Mouse (Mus musculus) midbrain, embryonic 11.5 days (tissue): Measurements from ENCODE around the gene Tpst1. TPM values are rescaled to one million over a fixed set of nuclear protein-coding genes. Genes with fewer than 3 reads are reported as not detected.

ENCODE experiments used
- ATAC-seq: fragments of 200-750 bp; cut with Nextera tagmentation; 2 replicates; pipeline ENCODE4 v1.8.0; 2017; ENCODE audit warnings: moderate TSS enrichment, moderate library complexity; ENCODE audit not compliant: low FRiP score
- DNase-seq: peaks from one replicate; pipeline ENCODE4 v3.0.0; 2015; ENCODE audit warnings: low spot score; ENCODE audit errors: missing footprints
- H3K27ac ChIP-seq: fragments of 300-500 bp; sonication (generic); 2 replicates; pipeline ENCODE4 v1.5.1; 2014; ENCODE audit warnings: low read depth, low read length
- H3K27me3 ChIP-seq: fragments of 300-500 bp; sonication (generic); 2 replicates; pipeline ENCODE4 v1.6.1; 2014; ENCODE audit warnings: mild to moderate bottlenecking, low read length, moderate library complexity, mixed read lengths; ENCODE audit not compliant: control insufficient read depth, insufficient read depth
- H3K36me3 ChIP-seq: fragments of 300-500 bp; sonication (generic); 2 replicates; pipeline ENCODE4 v1.6.1; 2014; ENCODE audit warnings: mild to moderate bottlenecking, low read length, moderate library complexity, mixed read lengths; ENCODE audit not compliant: control insufficient read depth, insufficient read depth
- H3K4me1 ChIP-seq: fragments of 300-500 bp; sonication (generic); 2 replicates; pipeline ENCODE4 v1.6.1; 2014; ENCODE audit warnings: low read length; ENCODE audit not compliant: control insufficient read depth, insufficient read depth
- H3K4me2 ChIP-seq: fragments of 300-500 bp; sonication (generic); 2 replicates; pipeline ENCODE4 v1.6.1; 2014; ENCODE audit warnings: mild to moderate bottlenecking, moderate library complexity
- H3K4me3 ChIP-seq: fragments of 300-500 bp; sonication (generic); 2 replicates; pipeline ENCODE4 v1.5.1; 2014; ENCODE audit warnings: low read depth, low read length
- H3K9ac ChIP-seq: fragments of 300-500 bp; sonication (generic); 2 replicates; pipeline ENCODE4 v1.6.1; 2014; ENCODE audit warnings: low read length
- H3K9me3 ChIP-seq: fragments of 300-500 bp; sonication (generic); 2 replicates; pipeline ENCODE4 v1.6.1; 2016; ENCODE audit warnings: low read length; ENCODE audit not compliant: control insufficient read depth
- WGBS: fragments of 180-500 bp; shearing (Covaris S2); extraction: QIAGEN DNeasy Blood & Tissue Kit; methylation state at CpG from one replicate; pipeline ENCODE4 v1.1.7; 2014; 5-methylcytosine and 5-hydroxymethylcytosine counted together
- polyA plus RNA-seq: library from polyadenylated mRNA; unstranded; fragments of >200 nt; fragmentation: Nextera tagmentation; extraction: Ambion mirVana; gene quantifications from 2 replicates; pipeline ENCODE4 v1.2.1, GENCODE M21; 2014

Gene Tpst1
- polyA plus RNA-seq, 1 experiment from 2014 or later, result 64.7 TPM

DNA sequence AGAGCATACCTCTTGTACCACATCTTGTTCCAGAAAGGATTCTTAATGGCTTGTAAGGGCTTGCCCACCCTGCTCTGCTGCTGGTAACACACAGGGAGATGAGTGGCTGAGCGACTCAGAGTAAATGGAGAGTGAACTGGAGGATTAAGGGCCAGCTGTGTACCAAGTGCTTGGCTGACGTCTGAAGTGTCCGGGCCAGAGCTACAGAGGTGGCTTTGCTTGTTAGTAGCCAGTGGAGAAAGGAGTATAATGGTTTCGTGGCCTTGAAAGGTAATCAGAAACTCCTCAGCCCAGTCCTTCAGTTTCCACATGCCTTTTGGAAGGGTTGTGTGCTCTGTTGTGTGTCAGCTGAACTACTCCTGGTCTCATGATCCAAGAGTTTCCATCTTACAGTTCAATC is 104.7 kb downstream of the Tpst1 start:
- Histone ChIP-seq H3K9ac (no peak overlapping the region), H3K4me1 (peaks cover 3% of the 10 kb centered on the region; the same call in 1 of the 2 replicates), H3K4me2 (no peak overlapping the region), H3K27me3 (no peaks in the 10 kb centered on the region), H3K27ac (no peak overlapping the region), H3K4me3 (no peak overlapping the region), H3K9me3 (no peaks in the 10 kb centered on the region), H3K36me3 (no peaks in the 10 kb centered on the region)
- no peak for ATAC-seq
- no peak for DNase-seq
- WGBS, result 55% methylated on average over 4 of the region's 4 CpGs

DNA sequence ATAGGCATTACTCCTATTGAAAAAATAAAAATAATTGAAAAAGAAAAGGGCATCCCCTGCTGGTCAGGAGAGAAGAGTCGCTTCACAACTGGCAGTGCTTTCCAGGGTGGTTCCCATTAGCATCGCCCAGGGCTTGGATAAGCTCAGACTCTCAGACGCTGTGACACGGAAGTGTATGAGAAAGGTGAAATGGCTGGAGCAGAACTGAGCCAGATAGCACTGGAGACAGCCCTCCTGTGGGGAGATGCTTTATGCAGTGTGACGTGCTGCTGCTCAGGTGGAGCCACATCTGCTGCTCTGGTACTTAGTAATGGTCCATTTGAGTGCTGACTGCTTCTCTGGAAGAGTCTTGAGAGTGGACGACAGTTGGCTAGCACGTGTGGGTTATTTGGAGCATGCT is 107.2 kb downstream of the Tpst1 start:
- H3K36me3 ChIP-seq, result no peaks in the 10 kb centered on the region
- H3K9me3 ChIP-seq, result no peaks in the 10 kb centered on the region
- H3K4me1 ChIP-seq, result no peaks in the 10 kb centered on the region
- no peaks in the 10 kb centered on the region for H3K27me3 ChIP-seq
- no peak overlapping the region for H3K9ac ChIP-seq
- H3K4me3 ChIP-seq, result no peak overlapping the region
- H3K4me2 ChIP-seq, result no peak overlapping the region
- no peak overlapping the region for H3K27ac ChIP-seq
- WGBS, result 73% methylated on average over 7 of the region's 7 CpGs
- DNase-seq (no peak), ATAC-seq (no peak)

DNA sequence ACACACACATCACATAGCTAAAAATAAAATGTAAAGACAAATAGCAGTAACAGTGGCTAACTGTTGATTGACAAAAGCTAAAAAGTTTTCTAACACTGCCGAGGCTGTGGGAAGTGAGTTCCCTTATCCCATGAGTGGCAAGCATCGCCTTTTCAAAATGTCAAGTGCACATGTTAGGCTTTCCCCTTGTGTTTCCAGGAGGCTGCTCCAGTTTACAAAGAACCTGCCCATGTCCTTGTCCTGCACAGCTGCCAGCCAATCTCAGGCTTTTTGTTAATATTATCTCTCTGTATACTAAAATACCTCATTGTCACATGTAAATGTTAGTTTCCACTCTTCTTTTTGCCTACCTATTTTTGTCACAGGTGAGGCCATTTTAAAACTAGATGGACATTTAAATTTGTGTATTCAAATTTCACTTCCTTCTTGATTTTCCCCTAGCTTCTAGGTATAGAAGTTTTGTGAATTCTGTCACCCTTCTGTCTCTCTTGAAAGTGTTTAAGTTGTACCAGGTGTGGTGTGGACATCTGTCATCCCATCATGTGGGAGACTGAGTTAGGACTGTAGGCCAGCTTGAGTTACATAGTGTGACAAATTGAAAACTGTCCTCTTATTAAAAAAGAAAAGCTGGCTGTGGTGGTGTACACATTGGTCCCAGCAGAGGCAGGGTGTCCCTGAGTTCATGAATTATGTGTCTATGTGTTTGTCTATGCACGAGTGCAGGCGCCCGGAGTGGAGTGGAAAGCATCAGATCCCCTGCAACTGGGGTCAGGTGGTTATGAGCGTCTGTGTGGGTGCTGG is 108.8 kb downstream of the Tpst1 start:
- H3K4me3 ChIP-seq, result no peak overlapping the region
- no peaks in the 10 kb centered on the region for H3K9me3 ChIP-seq
- 93% methylated on average over 6 of the region's 6 CpGs for WGBS
- H3K4me1 ChIP-seq, result no peaks in the 10 kb centered on the region
- no peak overlapping the region for H3K9ac ChIP-seq
- H3K27ac ChIP-seq, result no peak overlapping the region
- H3K27me3 ChIP-seq, result no peaks in the 10 kb centered on the region
- DNase-seq, result no peak
- no peak overlapping the region for H3K4me2 ChIP-seq
- H3K36me3 ChIP-seq, result no peaks in the 10 kb centered on the region
- ATAC-seq, result no peak

GRCm38 (mm10) chr5:130182541-130182821 is 109.4 kb downstream of the Tpst1 start:
- 86% methylated on average over 3 of the region's 3 CpGs for WGBS
- no peak for DNase-seq
- H3K4me2 ChIP-seq, result no peak overlapping the region
- no peaks in the 10 kb centered on the region for H3K36me3 ChIP-seq
- no peak overlapping the region for H3K27ac ChIP-seq
- no peaks in the 10 kb centered on the region for H3K27me3 ChIP-seq
- H3K9me3 ChIP-seq, result no peaks in the 10 kb centered on the region
- peaks cover 2% of the 10 kb centered on the region; the same call in 1 of the 2 replicates for H3K4me1 ChIP-seq
- H3K9ac ChIP-seq, result no peak overlapping the region
- H3K4me3 ChIP-seq, result no peak overlapping the region
- ATAC-seq, result no peak

DNA sequence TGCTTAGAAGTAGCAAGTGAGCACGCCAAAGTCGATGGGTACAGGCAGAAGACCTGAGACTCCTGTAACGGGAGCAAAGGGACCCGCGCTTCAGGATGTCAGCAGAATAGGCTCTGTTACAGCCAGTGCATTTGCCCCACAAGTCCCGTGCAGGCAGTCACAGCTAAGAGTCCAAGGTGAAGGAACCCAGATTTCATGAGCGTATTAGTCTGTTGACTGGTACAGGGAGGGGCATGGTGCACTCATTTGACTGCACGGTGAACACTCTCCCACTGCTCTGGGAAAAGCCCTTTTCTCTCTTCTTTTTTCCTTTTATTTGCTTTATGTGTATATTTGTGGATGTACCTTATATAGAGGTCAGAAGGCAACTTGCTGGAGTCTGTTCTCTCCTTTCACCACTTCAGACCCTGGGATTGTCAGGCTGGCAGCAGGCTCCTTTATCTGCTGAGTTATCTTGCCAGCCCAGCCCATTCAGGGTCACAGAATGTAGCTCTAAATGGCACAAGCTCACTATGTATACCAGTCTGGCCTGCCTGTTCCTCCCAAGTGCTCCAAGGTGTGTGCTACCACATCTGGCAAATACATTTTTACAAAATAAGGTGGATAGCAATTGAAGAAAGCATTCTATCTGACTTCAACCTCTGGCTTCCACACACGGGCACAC is 111.2 kb downstream of the Tpst1 start:
- no peak overlapping the region for H3K4me2 ChIP-seq
- no peak overlapping the region for H3K9ac ChIP-seq
- no peaks in the 10 kb centered on the region for H3K36me3 ChIP-seq
- no peak for ATAC-seq
- no peak overlapping the region for H3K4me3 ChIP-seq
- H3K27me3 ChIP-seq, result no peaks in the 10 kb centered on the region
- H3K9me3 ChIP-seq, result no peaks in the 10 kb centered on the region
- DNase-seq, result no peak
- peaks cover 2% of the 10 kb centered on the region; the same call in 1 of the 2 replicates for H3K4me1 ChIP-seq
- H3K27ac ChIP-seq, result no peak overlapping the region
- WGBS, result 86% methylated on average over 9 of the region's 9 CpGs

DNA sequence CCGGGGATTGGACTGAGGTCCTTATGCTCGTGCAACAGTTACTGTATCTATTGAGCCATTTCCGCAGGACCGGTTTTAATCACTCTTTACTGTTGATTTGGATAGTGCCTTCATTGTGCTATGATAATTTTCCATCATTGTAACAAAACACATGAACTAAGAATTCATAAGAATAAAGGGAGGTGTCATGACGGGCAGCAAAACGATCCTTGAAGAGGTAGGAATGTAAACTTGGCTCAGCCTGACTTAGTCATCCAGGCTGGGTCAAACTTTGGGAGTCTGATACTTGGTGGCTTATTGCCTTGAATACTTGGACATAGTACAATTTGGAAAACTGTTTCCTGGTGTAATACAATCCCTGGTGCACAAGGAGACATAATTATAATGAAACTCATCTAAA is 112.2 kb downstream of the Tpst1 start:
- 88% methylated on average over 6 of the region's 6 CpGs for WGBS
- H3K9me3 ChIP-seq, result no peaks in the 10 kb centered on the region
- ATAC-seq (no peak), DNase-seq (no peak)
- H3K27ac ChIP-seq, result no peak overlapping the region
- H3K4me1 ChIP-seq, result peaks cover 2% of the 10 kb centered on the region; the same call in 1 of the 2 replicates
- no peaks in the 10 kb centered on the region for H3K36me3 ChIP-seq
- H3K27me3 ChIP-seq, result no peaks in the 10 kb centered on the region
- no peak overlapping the region for H3K4me3 ChIP-seq
- H3K4me2 ChIP-seq, result no peak overlapping the region
- H3K9ac ChIP-seq, result no peak overlapping the region

Other genes starting within 250 kb of the Tpst1 start
- 48.2 and 53.4 TPM in 2 replicates for gene Sumf2, start 226.3 kb upstream of the Tpst1 start, polyA plus RNA-seq
- 880 and 964 TPM in 2 replicates for gene Chchd2, start 185.9 kb upstream of the Tpst1 start, polyA plus RNA-seq
- gene Zbed5, start 177.6 kb upstream of the Tpst1 start, polyA plus RNA-seq, result 7.1 and 9.3 TPM in 2 replicates
- gene Phkg1, start 174.8 kb upstream of the Tpst1 start, polyA plus RNA-seq, result 0.18 and 0.22 TPM in 2 replicates
- gene Nupr1l, start 164.8 kb upstream of the Tpst1 start, polyA plus RNA-seq, result 3.7 and 5.4 TPM in 2 replicates
- gene Vkorc1l1, start 131.4 kb upstream of the Tpst1 start, polyA plus RNA-seq, result 36.0 and 36.8 TPM in 2 replicates
- 31.8 and 33.9 TPM in 2 replicates for gene Gusb, start 70.3 kb upstream of the Tpst1 start, polyA plus RNA-seq
- 24.2 and 30.1 TPM in 2 replicates for gene Asl, start 44.1 kb upstream of the Tpst1 start, polyA plus RNA-seq
- 41.1 and 42.7 TPM in 2 replicates for gene Crcp, start 44.0 kb upstream of the Tpst1 start, polyA plus RNA-seq
- 5.3 and 7.0 TPM in 2 replicates for gene Kctd7, start 71.5 kb downstream of the Tpst1 start, polyA plus RNA-seq
- gene Rabgef1, start 98.5 kb downstream of the Tpst1 start, polyA plus RNA-seq, result 24.2 and 30.1 TPM in 2 replicates
- gene Tmem248, start 143.8 kb downstream of the Tpst1 start, polyA plus RNA-seq, result 30.3 and 35.7 TPM in 2 replicates
- 66.3 and 72.2 TPM in 2 replicates for gene Sbds, start 182.2 kb downstream of the Tpst1 start, polyA plus RNA-seq
- gene Tyw1, start 182.3 kb downstream of the Tpst1 start, polyA plus RNA-seq, result 30.4 and 32.1 TPM in 2 replicates